Mouse (Mus musculus): ENCODE results near the gene Fam168a.

Gene Fam168a

GRCm38 (mm10) chr7:100784650-100785049 is 78.2 kb downstream of the Fam168a start:
- no peak for DNase-seq

DNA sequence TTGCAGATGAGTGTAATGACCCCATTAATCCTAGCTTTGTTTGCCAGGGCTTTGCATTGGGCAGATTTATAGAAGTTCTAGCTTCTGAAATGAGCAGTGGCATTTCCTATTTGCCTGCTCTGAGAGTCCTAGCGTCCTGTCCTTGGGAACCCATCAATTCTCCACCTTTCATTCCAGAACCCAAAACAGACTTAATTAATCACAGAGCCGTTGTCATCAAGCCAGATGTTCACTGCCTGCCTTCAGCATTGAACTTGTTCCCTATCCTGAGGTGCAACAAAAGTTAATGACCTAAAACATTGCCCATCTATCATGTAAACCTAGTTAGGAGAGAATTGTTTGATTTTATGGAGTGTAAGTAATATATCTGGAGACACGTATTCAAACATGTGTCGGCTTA is 79.0 kb downstream of the Fam168a start:
- no peak for DNase-seq

DNA sequence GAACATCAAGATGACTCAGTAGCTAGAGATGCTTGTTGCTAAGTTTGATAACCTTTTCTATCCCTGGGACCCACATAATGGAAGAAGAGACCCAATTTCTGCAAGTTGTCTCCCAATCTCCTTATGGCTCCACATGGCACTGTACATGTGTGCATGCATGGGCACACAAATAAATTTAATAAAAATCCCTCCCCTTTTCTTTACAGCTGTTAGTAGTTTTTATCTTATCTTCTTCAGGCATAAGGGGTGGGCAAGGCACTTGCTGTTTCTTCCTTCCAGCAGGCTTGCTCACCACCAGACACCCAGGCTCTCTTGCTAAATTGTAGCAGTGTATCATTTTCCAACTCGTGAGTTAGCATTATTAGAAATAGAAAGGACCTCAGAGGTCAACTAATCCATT is 79.6 kb downstream of the Fam168a start:
- DNase-seq: no peak

DNA sequence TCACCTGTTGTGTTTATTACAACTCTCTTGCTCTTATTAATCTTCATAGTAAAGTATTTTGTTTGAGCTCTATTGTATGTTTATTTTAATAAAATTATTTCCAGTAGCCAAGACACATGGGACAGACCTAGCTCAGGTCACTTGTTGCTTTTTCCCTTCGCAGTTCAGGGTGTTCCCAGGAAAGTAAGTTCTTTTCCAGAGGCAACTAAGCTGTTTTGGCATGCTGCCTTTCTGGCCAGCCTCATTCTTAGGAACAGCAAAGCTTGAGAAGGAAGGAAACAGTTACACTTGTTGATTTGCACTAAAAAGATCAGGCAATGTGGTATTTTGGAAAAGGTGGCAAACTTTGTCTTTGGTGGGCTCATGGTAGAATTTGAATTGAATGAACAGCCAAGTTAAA is 81.9 kb downstream of the Fam168a start:
- DNase-seq: no peak

DNA sequence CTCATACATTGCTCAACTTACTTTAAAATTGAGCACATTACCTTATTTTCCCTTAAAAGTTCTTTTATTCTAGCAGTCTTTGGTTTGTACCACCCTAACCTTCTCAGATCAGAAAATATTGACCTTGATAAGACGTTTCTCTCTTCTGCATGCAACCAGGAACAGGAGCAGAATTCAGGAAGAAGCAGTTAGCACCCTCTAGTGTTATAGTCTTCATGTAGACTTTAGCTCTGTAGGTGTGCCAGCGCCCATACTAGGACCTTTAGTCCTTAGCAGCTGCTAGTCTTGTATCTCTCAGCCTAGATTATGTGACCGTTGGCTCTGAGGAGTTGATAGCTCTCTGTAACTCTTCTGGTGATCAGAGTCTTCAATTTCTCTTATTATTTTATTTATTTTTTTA is 92.4 kb downstream of the Fam168a start:
- DNase-seq: no peak

- peak; percentile 23 for DNase-seq
Measured at GRCm38 (mm10) chr7:100805391-100805790, 99.0 kb downstream of the Fam168a start.

DNA sequence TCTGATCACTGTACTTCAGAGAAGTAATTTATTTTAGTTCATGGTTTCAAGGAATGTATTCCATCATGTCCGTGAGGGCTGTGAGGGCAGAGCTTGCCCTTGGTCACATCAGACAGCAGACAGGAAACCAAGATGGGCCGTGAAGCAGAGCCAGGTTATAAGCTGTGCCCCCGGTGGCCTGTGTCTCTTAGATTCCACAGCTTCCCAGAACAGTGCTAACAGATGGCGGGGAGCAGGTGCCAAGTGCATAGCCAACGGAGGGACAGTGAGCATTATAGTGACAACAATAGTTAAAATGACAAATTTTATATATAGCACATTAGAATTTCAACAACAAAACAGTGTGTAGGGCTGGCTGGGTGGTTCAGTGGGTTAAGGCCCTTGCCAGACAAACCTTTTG is 105.5 kb downstream of the Fam168a start:
- DNase-seq: peak; percentile 87

GRCm38 (mm10) chr7:100812641-100813040 is 106.2 kb downstream of the Fam168a start:
- DNase-seq: no peak

- DNase-seq: no peak
Measured at GRCm38 (mm10) chr7:100815900-100816570, 109.6 kb downstream of the Fam168a start.

- peak; percentile 32 for DNase-seq
Measured at GRCm38 (mm10) chr7:100816759-100817441, 110.5 kb downstream of the Fam168a start.

GRCm38 (mm10) chr7:100817442-100817760 is 111.0 kb downstream of the Fam168a start:
- DNase-seq: no peak

- peak; percentile 32 for DNase-seq
Measured at GRCm38 (mm10) chr7:100818401-100819064, 112.1 kb downstream of the Fam168a start.

DNA sequence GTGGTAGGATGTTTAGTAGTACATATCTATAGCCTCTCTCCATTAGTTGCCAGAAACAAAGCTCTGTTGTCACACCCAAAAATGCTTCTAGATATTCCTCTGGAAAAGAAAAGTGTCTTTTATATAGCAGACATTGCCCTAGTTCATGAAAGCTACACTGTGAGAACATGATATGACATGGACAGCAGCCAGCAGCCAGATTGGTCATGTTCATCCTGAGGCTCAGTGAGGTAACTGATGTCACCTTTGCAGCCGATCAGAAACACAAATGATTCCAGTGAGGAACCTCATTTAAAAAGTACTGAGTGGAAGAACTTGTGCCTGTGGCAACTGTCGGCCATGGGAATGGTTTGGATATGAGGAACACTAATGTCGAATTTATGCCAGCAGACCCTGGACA is 118.2 kb downstream of the Fam168a start:
- no peak for DNase-seq

DNA sequence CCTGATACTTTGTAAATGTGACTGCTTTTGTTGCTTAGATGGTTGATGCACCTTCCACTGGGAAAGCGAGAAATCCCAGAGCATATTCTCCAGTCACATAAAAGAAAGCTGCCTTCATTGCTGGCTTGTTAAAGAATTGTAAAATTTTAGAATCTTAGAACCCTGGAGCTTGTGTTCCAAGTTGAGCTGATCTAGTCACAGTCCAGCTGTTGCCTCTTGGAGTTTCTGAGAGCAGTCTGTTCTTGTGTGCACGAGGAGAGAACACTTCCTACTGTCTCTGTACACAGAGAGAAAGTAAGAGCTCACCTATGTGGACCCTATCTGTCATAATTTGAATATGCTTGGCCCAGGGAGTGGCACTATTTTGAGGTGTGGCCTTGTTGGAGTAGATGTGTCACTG is 122.1 kb downstream of the Fam168a start:
- DNase-seq: no peak

GRCm38 (mm10) chr7:100833859-100834258 is 127.4 kb downstream of the Fam168a start:
- DNase-seq: no peak

DNA sequence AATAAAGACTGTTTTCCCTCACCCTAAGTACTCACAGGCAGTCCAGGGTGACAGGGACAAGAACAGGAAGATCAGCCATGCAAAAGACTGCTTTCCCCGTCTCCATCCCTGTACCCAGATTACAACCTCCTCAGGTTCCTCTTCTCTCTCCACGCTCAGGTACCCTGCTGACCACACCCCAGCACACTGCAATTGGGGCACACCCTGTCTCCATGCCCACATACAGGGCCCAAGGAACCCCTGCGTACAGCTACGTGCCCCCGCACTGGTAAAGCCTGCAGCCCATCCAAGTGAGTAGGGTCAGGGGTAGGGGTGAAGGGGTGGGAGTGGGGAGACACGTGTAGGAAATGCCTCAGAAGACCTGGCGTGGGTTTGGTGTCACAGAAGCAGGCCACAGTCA is 128.7 kb downstream of the Fam168a start:
- DNase-seq: no peak

DNA sequence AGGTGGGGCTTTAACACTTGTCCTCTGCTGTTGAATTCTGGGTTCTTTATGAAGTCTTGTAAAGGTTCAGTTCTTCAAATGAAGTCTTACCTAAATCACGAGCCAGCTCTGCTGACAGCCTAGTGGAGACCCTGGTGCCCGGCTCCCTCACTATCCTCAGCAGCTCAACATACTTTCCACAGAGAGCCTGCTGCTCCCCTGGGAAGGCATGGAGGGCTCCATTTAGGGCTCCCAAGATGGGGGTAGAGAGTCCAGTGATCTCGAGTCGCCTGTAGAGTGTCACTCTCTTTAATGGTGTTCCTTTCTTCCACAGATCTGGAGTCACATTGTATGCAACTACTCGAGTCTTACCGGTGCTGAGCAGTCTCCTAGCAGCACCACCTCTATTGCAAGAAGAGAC is 129.3 kb downstream of the Fam168a start:
- no peak for DNase-seq

GRCm38 (mm10) chr7:100836657-100837056 is 130.2 kb downstream of the Fam168a start:
- no peak for DNase-seq

DNA sequence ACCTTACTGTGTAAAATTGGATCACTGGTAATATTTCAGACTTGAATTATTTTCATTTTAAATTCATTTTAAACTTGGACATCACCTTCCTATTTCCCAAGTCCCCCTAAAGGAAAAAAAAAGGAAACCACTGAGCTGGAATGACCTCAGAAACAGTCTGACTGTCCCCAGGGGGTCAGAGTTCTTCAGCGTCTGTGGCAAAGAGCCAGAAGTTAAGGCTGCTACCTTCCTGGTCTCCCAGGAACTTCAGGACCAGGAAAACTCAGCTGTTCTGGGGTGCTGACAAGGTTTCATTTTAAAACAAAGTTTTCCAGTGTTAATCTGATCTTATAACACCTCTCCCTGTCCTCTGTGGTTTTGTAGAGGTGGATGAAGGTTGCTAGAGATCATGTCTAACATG is 131.3 kb downstream of the Fam168a start:
- no peak for DNase-seq

- DNase-seq: no peak
Measured at GRCm38 (mm10) chr7:100839632-100840402, 133.4 kb downstream of the Fam168a start.

- DNase-seq: no peak
Measured at GRCm38 (mm10) chr7:100840906-100841305, 134.5 kb downstream of the Fam168a start.

DNA sequence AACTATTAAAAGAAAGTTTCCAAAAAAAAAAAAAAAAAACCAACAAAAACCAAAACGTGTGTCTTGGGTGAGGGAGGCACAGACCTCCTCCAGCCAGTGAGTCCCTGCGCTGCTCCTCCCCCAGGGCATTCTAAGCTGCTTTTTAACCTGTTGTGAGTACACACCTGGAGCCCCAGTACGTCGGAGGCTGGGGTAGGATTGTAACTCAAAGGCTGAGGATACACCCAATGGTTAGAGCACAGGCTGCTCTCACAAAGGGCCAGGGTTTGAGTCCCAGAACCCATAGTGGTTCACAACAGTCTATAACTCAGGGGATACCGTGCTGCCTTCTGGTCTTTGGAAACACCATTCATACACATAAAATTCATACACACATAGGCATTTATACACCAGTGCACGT is 135.2 kb downstream of the Fam168a start:
- no peak for DNase-seq

- DNase-seq: no peak
Measured at GRCm38 (mm10) chr7:100842175-100842574, 135.7 kb downstream of the Fam168a start.

DNA sequence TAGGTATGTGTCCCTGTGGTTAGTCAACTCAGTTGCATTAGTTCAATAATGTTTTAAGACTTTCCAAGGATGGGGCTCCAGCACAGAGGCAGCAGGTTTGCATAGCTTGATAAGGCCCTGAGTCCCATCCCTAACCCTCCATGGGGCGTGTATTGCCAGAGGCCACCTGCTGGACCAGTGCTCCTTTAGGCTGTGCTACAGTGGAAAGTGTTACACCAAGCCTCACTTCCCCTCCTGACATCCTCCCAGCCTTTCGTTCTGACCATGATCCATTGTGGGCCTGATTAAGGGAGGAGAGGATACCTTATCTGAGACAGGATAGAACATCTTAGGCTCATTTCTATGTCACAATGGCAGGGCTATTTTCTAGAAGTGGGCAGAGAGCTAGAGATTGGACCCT is 137.4 kb downstream of the Fam168a start:
- DNase-seq: no peak

Measured in cerebellum, adult 9-11 months (tissue).